Mouse (Mus musculus) gastrocnemius, adult 18-20 months (tissue): ENCODE data around the gene Ppp2r2d. TPM values are rescaled to one million over a fixed set of nuclear protein-coding genes. Genes with fewer than 3 reads are reported as not detected.

Source experiments
- DNase-seq: peaks from one replicate; pipeline ENCODE4 v3.0.0; 2021; ENCODE audit warnings: low spot score
- long read RNA-seq, 2 experiments: library from polyadenylated mRNA; stranded (forward); transcript quantifications; one replicate each; pipeline ENCODE4 v2.0.0; 2021
- total RNA-seq, 2 experiments: library from RNA; stranded (reverse); gene quantifications; 2 replicates each; pipeline ENCODE4 v1.2.3; 2021

Ppp2r2d gene
- total RNA-seq = 10 to 100 TPM; 39.7 to 41.5 TPM
- long read RNA-seq, experiment 1, transcript Ppp2r2d-201 (9 exons, 2,081 nt) = major isoform, 46 of 98 reads
- long read RNA-seq, experiment 1, partial matches to known transcripts = 3 of 98 reads
- long read RNA-seq, experiment 1, other reads (novel, unspliced or antisense) = 48 of 98 reads
- long read RNA-seq, experiment 2, transcript Ppp2r2d-201 (9 exons, 2,081 nt) = major isoform, 30 of 65 reads
- long read RNA-seq, experiment 2, partial matches to known transcripts = 2 of 65 reads
- long read RNA-seq, experiment 2, other reads (novel, unspliced or antisense) = 31 of 65 reads

DNA sequence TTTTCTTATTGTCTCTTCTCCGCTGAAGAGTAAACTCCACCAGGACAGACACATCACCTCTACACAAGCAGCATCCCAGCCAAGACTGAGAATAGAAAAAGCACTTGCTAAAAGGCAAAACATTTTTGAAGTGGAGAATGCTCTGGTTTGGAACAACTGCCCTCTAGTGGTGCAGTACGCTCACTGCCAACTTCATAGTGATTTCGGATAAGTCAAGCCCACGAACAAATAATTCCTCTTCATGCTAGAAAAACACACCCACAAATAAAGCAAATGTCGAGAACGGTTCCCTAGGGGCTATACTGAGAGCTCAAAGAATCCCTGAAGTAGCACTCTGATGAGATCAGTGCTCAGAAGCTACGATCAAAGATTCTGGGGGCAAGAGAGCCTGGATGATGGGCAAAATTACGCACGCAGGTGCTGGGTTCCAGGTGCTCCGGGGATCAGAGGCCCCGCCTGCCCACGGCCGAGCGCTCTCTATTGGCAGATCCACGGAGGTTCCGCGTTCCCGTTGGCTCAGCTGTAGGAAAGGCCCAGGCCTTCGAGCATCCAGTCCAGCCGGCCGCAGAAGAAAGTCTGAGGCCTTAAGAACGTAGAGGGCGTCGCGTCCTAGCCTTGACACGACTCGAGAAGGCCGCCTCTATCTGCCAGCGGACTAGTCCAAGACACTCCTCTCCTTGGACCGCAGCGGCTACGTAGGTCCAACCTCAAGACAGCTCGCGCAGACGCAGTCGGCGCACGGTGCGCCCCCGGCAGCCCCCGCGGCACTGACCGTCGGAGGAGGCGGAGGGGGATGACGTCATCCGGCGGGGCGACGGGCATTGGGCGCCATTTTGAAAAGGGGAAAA lies at the start of gene Ppp2r2d, which contains the start of gene Mapk1ip1:
Ppp2r2d (plus strand) TSS at position 536 of the 848 bp plus-strand sequence.
Mapk1ip1 (minus strand) TSS at position 730 of the 848 bp plus-strand sequence.
- DNase-seq = peak; percentile 97

DNA sequence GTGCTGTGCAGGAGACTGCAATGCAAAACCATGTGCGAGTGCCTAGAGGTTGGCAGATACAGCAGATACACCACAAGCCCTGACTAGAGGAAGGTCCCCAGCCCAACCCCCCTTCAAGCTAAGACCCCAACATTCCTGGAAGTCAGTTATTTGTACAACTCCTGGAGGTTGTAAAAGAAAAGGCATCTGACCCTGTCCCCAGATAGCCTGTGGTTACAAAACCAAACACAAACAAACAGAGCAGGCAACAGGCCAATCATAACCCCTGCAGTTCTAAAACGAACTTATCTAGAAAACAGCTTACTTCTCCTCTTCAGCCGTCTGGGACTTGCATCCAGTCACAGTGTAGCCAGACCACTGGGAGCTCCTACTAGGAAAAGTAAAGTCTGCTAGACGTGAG lies 42.5 kb upstream of the Ppp2r2d start:
- DNase-seq = no peak

DNA sequence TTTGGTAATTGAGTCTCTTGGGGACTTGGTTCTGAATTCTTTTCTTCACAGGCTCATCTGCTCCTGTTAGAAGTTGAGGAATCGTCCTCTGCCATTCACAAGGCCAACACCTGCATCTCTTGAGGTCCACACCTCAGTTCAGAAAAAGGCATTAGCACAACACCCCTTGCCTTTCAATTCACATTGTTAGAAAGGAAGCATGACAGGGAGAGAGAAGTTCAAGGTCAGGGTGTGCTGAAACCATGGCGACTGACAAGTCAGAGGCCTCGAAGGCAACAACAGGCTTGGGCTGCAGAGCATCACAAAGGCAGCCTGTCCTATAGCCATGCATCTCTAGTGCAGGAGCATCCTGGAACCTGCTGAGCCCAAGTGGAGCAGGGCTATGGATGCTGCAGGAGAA lies 38.7 kb upstream of the Ppp2r2d start:
- DNase-seq = no peak

DNA sequence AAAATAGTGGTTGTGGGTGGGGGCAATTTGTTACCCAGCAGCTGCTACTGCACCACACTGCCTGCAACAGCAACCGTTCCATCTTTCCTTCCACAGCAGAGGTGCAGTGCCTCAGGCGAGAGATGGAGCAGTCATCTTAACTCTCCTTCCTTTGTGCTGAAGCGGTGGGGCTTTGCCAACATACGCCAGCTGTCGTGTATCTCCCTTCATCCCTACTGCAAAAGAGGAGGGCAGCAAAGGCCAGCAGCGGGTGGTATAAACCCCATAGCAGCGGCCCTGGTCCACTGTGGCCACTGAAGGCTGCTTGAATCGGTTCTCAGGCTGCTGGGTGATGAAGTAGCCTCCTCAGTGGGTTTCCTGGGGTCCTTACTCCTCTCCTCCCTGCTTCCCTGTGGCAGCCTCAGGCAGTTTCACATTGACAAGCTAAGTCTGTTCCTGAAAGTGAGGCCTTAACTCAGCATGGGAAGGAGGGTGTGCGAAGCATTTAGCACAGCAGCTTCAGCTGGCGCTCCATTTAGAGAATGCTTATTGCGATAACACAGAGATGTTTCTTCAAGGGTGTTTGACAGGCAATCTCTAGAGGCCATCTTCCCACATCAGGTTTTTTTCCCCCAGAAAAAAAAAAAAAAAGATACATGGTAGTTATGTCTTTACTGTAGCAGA lies 32.5 kb upstream of the Ppp2r2d start:
- no peak for DNase-seq

DNA sequence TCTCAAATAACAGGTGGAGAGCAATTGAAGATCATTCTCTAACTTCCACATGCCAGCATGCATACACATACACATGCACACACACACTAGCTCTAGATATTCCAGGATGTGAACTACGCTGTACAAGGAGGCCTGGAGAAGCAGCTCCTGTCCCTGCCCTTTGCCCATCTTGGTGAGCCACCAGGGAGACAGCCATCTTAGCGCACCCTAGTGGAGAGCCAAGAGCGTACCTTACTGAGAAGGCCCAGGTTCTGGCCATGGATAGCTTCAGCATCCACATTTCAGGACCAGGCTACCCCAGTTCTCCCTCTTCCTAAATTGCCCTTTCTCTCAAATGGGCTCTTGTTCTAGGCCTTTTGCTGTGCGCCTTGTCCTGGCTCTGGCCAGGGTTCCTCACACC lies 27.6 kb upstream of the Ppp2r2d start:
- DNase-seq = no peak

DNA sequence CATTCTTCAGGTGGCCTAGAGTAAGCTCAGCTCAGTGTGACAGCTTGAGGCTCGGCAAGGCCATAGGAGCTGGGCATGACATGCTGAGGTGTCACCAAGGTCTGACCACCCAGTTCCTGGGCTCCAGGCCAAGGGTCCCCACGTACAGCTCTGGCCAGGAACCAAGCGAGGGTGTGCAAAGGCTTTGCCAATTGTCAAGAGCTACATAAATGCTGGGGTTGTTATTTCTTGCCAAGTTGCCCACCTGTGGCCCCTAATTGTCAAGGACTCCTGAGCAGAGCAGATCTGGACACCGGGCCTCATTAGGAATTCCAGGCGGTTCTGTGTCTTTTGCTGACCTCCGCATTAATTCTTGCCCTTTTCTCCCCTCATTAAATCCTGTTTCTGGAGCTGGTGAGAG lies 21.5 kb upstream of the Ppp2r2d start:
- DNase-seq = no peak

DNA sequence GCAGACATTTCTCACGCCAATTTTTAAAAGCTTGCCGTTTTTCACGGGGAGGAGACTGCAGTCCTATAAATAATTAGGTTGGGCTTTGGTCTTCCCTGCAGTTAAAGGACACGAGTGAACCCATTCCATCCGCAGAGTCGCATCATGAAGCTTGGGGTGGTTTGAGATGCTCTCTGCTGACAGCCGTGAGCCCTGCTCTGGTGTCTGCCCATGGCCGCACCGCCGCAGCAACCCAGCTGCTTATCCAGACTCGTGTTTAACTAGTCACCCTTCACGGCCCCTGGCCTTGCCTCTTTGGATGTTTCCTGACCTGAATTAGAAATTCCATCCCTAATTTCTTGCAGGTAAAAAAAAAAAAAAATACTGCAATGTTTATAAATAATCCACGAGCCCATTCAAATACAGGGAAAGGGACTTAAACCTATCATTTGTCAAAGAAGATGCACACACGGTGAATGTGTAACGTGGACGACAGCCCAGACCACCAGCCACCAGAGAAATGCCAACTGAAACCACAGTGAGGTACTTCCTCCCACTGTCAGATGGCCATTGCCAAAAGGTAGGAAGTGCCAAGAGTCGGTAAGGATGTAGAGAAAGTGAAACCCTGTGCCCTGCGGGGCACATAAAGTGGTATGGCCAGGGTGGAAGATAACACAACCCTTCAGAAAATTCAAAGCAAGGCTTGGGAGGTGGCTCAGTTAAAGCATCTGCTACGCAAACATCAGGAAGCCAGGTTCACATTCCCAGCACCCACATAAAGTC lies 20.7 kb upstream of the Ppp2r2d start:
- DNase-seq = no peak

DNA sequence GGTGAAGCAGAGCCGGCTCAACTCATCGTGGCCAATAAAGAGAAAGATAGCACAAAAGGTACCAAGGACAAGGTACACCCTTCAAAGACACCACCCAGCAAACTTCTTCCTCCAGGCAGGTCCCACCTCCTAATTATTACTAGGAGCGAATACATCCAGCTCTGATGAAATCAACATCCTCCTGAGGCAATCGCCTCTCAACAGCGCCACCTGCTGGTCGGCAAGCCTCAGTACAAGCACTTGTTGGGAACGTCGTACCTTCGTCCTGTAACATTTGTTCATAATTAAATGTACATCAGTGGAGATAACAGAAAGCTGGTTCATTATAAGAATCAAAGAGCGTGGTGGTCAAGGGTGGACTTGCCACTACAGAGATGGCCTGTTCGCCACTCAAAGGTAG lies 18.1 kb upstream of the Ppp2r2d start:
- DNase-seq = peak; percentile 56

DNA sequence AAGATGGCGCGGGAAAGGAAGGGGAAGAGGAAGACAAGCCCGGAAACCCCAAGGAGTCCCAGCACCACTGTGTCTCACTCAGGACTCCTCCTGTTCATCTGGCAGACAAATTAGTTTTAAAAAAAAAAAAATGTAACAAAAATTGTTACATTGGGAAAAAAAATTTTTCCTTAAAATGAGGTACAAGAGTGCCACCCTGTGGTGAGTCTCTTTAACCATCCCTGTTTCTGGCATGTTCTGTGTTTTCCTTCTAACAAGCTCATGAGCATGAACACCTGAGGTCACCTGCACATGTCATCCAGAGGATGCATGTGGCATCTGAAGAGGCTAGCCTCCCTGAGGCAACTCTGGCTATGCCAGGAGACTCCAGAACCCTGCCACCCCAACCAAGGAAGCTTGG lies 10.9 kb upstream of the Ppp2r2d start:
- no peak for DNase-seq

DNA sequence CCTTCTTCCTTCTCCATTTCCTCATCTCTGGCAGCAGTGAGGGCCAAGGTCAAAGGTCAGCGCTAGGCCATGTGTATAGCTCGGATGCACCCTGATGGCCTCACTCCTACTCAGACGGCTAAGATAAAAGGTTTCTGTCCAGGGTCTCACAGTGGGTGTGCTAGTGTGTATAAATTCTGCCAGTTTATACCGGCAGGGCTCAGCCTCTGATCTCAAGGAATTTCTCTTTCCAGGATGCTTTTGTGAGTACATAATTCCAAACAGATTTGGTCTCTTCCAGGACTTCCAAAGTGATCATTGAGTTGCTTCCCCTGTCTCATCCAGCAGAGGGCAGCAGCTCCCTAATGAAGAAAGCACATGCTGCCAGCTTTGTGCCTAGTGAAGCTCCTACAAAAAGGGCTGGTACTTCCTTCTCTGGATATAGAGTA lies 5.3 kb upstream of the Ppp2r2d start:
- peak; percentile 86 for DNase-seq

DNA sequence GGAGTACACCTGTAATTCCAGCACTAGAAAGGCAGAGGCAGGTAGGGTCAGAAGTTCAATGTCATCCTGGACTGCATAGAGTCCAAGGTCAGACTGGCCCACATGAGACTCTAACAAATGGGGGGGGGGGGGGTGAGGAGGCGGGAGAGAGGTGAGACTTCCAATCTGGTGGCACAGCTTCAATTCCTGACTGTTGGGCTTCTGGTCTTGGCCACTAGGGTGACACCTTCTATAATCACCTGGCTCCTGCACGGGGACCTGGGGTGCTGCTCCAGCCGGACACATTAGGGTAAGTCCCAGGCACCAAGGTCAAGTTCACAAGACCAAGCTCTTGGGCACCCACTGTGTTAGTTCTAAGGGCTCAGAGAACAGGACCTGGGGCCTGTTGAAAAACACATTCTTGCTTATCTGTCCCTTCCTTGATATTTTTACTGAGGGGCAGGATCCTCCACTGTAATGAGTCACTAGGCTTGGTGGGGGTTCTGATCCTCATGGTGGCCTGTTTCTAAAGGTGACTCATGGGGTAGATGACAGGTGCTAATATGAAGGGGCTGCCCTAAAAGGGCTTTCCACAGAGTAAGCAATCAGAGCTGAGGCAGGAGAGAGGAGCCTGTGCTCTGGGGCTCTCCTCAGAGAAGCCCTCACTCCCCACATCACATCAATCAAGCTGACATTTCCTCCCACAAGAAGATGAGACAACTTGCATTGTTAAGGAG lies 4.3 kb upstream of the Ppp2r2d start:
- no peak for DNase-seq

DNA sequence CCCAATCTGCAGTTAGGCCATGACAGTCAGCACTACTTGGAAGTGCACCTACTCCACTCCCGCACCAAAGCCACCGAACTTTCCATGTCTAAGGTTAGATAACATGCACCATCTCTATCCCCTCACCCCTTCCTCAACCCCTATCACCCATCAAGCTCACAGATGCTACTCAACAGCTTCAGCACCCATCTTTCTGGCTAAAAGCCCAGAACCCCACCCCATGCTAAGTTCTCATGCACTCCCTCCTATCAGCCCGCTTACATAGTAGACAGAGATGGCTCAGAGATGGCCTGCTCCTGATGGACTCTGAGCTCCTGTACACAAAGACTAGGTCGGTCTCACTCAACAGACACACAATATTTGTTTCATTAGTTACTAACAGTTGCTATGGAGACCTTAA lies 2.5 kb upstream of the Ppp2r2d start:
- no peak for DNase-seq

DNA sequence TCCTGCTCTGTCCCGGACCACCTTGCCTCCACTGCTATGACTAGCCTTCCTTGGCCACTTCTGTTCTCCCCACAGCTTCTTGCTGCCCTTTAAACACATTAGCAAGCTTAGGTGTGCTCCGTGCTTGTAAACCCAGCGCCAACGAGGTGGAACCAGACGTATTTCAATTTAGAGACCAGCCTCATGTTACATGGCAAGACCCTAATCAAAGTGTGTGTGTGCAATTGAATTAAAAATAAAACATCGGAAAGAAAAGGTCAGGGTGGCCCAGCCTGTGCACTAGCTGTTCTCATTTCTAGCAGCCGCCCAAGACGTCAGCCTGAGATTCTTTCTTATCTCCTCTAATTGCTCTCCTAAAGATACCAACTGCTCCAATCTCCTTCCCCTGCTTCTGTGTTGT lies 768 bp upstream of the Ppp2r2d start:
- no peak for DNase-seq

DNA sequence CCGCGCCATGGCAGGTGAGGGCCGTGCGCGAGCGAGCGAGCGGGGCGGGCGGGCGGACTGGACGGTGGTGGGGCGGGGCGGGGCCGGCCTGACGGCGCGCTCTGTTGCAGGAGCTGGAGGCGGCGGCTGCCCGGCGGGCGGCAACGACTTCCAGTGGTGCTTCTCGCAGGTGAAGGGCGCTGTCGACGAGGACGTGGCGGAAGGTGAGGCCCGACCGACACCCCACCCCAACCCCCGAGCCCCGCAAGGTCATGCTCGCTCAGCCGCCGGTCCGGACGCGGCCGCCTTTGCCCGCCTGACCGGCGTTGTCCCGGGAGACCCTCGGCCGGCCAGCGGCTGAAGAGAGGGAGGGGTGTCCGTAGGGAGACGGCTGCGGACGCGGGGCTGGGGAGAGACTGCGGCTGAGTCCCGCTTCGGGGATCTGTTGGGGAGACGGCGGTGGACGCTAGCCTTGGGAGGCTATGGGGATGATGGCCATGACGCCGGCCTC lies 668 bp downstream of the Ppp2r2d start:
- DNase-seq = no peak

DNA sequence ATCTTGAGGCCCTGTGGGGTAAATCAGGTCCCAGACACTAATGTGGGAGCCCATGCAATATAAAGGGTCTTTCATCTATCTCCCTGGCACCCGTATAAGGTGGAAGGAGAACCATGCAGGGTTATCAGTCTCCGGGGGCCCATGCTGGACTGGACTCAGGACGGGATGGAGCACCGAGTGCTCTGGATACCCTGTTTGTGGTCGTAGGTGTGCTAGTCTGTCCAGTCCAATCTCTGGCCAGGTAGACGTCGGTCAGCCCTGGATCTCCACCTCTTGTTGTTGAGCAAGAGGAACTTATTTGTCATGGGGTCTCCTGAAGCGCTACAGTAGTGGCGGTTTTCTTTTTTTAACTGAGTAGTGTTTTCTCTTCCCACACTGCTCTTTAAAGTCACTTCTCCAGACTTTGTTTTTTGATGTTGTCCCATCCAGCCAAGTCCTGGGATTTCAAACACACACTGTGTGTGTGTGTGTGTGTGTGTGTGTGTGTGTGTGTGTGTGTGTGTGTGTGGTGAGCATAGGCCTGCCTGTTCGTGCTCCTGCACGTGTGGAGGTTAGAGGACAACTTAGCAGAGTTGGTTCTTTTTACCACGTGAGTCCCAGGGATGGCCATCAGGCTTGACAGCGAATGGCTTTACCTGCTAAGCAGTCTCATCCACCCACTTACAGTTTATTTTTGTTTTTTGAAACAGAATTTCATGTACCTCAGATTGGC lies 1.6 kb downstream of the Ppp2r2d start:
- DNase-seq = no peak

DNA sequence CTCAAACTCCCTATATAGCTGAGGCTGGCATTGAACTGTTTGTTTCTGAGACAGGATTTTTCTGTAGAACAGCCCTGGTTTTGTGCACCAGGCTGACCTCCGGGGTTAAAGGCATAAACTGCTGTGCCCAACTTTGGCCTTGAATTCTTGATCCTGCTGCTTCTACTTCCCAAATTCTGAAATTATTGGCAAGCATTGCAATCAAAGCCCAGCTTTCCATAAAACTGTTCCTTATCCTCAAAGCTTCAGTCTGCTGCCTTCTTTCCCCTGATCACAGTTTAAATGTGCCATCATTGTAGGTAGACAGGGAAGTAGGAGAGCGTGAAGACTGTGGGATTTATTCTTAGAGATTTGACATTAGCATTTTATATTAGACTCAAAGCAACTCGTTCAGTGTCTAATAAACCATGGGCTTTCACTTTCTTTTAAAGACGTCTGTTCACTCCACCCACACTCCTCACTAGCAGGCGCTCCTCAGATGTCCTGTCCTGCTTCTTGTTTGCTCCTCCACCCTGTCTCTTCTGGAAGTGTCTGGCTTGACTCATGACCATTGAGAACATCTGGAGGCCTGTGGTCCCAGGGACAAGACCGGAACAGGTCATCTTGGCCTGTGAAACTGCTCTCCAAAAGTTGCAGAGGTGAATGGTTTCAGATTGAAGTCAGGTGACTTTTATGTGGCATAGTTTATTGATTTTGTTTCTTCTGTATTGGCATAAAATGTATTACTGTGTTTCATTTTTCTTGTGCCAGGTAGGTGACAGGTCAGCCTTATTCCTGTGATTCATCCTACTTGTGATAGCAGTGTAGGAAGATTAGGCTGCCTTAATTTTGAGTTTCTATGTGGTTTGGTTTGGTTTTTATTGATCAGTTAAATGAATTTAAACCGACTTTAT lies 2.4 kb downstream of the Ppp2r2d start:
- DNase-seq = peak; percentile 20

DNA sequence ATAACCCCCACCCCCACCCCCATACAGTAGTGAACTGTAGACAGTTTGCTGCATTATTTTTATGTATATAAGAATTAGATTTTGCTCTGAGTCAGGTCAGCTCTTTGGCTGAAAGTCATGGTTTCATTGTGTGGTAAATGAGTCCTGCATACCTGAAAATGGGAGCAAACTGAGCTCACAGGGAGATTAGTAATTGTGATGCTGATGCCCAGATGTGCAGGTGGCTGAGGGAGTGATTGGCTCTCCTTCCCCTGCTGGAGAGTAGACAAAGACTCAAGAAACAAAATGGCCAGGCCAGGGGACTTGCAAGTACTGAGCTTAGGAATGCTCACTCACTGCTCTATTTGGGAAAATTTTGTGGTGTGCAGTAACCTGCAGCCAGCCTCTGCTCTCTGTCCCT lies 4.2 kb downstream of the Ppp2r2d start:
- DNase-seq = no peak

DNA sequence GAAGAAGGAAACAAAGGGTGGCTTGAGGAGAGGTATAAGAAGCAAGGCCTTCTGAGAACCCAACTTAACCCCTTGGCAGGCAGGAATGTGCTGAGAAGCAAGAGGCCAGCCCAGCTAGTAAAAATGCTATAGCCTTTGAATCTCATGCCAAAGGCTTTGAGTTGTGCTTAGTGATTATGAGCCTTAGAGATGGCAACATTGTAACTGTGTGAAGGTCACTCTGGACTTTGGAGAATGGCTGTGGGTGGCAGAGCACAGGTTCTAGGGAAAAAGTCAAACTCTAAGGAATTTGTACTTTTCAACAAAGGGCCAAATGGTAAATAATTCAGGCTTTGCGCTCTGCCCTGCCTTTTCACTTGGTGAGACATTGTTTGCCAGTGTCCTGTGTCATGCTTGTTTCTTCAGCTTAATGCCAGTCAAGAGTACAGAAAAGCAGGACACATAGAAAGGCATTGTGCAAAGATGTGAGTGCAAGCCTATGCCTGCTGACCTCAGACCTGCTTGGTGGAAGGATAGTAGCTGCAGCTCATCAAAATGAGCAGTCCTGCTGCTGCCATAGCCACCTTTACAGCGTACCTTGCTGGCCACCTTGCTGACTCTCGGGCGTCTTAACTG lies 7.6 kb downstream of the Ppp2r2d start:
- no peak for DNase-seq

DNA sequence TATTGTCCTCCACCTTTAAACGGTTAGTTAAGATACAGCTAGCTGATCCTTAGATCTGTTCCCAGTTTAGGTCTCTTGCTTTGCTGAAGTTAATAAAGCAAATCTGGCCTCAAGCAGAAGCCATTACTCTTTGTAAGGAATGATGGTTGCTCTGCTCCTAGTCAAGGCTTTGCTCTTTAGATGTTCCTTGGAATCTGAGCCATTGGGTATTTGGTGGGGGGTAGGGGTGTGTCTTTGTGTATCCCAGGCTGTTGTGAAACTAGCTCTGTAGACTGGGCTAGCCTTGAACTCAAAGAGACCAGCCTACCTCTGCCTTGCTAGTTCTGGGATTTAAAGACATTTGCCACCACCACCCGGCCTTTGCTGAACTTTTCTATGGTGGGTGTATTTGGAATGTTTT lies 8.3 kb downstream of the Ppp2r2d start:
- no peak for DNase-seq
